Mouse (Mus musculus): ENCODE data around the gene Pi4ka. TPM values are rescaled to one million over a fixed set of nuclear protein-coding genes. Genes with fewer than 3 reads are reported as not detected.
A peak's percentile ranks its signal among the peaks of the same experiment; 100 is the strongest.

The Pi4ka gene
- 56.1 and 61.4 TPM in 2 replicates for polyA plus RNA-seq (2015; fragmentation: Nextera tagmentation; extraction: Ambion mirVana)

DNA sequence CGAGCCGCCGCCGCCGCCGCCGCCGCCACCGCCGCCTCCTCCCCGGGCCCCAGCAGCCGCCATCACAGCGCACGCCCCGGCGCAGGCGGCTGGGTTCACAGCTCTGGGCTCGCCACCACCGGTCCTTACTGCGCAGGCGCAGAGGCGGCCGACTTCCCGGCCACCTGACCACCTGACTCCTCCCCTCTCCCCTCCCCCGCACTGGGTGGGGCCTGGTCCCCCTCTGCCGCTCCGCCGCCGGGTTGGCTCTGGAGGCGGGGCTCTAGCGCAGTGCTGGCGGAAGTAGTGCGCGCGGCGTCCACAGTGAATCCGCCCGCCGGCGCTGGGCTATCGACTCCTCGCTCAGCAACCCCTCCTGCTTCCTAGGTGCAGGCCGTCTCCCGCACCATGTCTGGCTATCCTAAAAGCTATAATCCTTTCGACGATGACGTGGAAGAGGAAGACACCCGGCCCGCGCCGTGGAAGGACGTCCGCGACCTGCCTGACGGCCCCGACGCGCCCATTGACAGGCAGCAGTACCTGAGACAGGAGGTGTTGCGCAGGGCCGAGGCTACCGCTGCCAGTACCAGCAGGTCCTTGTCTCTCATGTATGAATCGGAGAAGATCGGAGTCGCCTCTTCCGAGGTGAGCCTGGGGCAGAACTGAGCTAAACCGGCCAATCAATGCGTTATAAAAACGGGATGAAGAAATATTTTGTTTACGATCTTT lies at the start of gene Pi4ka, which contains the start of gene Snap29:
Gene Pi4ka (minus strand): TSS at position 579 of the 708 bp plus-strand sequence.
Gene Snap29 (plus strand): TSS at position 251 of the 708 bp plus-strand sequence.
- Histone ChIP-seq H3K4me3 (peak within 1 kb of the TSS; percentile 62), H3K4me1 (replicated peaks) (peaks cover 42% of the 10 kb centered on the region), H3K9me3 (no peaks in the 10 kb centered on the region), H3K9ac (peak within 1 kb of the TSS; percentile 86), H3K27ac (replicated peaks) (peak within 1 kb of the TSS; percentile 88), H3K27me3 (no peaks in the 10 kb centered on the region), H3K36me3 (peaks cover 19% of the 10 kb centered on the region), H3K4me2 (peak within 1 kb of the TSS; percentile 80)
- whole genome bisulfite sequencing: under 1% methylated on average over 58 of the region's 69 CpGs
- ATAC-seq (ENCODE audit: low read depth): peak; percentile 98

DNA sequence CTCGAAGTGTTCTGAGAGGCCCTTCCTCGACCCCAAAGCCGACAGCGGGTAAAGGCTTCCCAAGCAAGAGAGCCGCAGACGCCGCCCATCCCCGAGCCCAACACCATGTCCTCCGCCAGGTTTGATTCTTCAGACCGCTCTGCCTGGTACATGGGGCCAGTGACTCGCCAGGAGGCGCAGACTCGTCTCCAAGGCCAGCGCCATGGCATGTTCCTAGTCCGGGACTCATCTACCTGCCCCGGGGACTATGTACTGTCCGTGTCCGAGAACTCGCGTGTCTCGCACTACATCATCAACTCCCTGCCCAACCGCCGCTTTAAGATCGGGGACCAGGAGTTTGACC lies 46.2 kb upstream of the Pi4ka start:
- WGBS: under 1% methylated on average over 24 of the region's 24 CpGs
- Histone ChIP-seq H3K36me3 (peaks cover 20% of the 10 kb centered on the region), H3K27me3 (no peaks in the 10 kb centered on the region), H3K9ac (peak overlapping the region; percentile 97), H3K4me2 (peak overlapping the region; percentile 87), H3K4me3 (peak overlapping the region; percentile 96), H3K4me1 (replicated peaks) (peaks cover 39% of the 10 kb centered on the region), H3K27ac (replicated peaks) (peak overlapping the region; percentile 98), H3K9me3 (no peaks in the 10 kb centered on the region)
- ATAC-seq (ENCODE audit: low read depth): peak; percentile 65

DNA sequence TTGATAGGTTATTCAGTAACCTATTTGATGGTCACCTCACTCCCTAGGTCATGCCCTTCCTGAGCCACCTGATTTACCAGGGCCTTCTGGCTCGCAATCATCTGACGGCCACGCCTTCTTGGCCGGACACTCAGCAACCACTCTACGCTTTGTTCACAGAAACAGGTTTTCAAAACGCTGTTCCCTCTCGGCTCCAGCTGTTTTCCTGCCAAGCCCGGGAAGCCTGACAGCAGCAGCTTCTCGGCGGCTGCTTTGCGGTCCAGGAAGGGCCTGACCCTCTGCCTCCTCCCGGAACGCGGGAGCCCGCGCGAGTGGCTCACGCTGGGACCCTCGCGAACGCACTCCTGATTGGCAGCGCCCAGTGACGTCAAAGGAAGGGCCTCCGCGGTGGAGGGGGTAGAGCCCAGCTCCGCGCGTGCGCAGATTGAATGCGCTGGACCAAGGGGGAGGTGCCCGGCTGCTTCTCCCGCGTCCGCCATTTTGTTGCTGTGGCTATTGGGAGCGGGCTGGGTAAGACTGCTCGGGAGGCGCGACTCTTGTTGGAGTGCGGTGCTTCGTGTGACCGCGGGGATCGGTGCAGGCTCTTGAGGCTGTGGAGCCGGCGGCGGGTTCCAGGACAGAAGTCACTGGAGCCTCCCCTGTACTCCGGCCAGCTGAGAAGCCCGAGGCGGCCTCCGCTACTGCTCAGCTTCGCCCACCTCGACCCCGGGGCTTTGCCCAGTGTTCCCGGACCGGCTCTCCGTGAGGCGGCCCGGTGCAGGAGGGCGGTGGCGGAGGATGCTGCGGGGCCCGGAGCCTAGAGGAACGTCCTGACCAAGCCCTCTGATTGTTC lies 45.6 kb upstream of the Pi4ka start, which contains the start of gene Crkl:
Gene Crkl (plus strand): TSS at position 447 of the 832 bp plus-strand sequence.
- WGBS: under 1% methylated on average over 63 of the region's 63 CpGs
- peak within 1 kb of the TSS; percentile 96 for H3K4me3 ChIP-seq
- H3K4me2 ChIP-seq: peak within 1 kb of the TSS; percentile 87
- H3K9me3 ChIP-seq: no peaks in the 10 kb centered on the region
- peak within 1 kb of the TSS; percentile 98 for H3K27ac ChIP-seq (replicated peaks)
- peaks cover 14% of the 10 kb centered on the region for H3K36me3 ChIP-seq
- peak within 1 kb of the TSS; percentile 97 for H3K9ac ChIP-seq
- ATAC-seq (ENCODE audit: low read depth): peak; percentile 95
- no peaks in the 10 kb centered on the region for H3K27me3 ChIP-seq
- H3K4me1 ChIP-seq (replicated peaks): peaks cover 33% of the 10 kb centered on the region

DNA sequence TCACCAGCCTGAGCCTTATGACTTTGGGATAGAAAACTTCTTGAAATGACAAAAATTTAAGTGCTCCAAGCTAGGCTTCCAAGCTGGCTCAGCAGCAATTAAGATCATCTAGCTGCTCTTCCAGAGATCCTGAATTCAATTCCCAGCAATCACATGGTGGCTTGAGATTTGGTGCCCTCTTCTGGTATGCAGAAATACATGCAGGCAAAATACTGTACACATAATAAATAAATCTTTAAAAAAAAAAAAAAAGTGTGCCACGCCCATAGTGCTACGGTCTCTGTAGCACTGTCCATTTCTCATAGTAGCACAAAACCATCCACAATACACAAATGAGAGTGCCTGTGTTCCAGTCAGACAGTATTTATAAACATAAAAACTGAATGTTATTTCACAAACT lies 26.5 kb upstream of the Pi4ka start:
- H3K27me3 ChIP-seq: no peaks in the 10 kb centered on the region
- H3K27ac ChIP-seq (replicated peaks): no peak overlapping the region
- no peak for ATAC-seq (ENCODE audit: low read depth)
- no peak overlapping the region for H3K4me3 ChIP-seq
- peaks cover 34% of the 10 kb centered on the region for H3K36me3 ChIP-seq
- H3K9ac ChIP-seq: no peak overlapping the region
- no peaks in the 10 kb centered on the region for H3K9me3 ChIP-seq
- 74% methylated on average over 2 of the region's 2 CpGs for WGBS
- no peak overlapping the region for H3K4me2 ChIP-seq
- no peaks in the 10 kb centered on the region for H3K4me1 ChIP-seq (replicated peaks)

DNA sequence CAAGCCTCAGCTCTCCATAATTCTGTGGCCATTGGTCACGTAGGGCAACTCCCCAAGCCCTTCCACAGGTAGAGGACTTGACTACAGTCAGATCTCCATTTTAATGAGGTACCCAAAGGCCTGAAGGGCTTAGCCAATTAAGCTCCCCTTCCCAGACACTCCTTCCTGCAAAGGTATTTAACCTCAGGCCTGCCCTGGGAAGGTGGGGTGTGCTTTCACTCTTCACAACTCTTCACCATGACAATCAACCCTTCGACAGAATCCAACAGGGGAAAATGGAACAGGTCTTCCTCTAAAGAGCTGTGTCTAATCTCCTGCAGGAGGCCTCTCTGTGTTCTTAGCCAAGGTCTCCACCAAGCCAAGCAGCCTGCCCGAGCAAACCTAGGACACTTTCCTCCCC lies 16.9 kb upstream of the Pi4ka start:
- peaks cover 70% of the 10 kb centered on the region for H3K36me3 ChIP-seq
- H3K27ac ChIP-seq (replicated peaks): no peak overlapping the region
- no peaks in the 10 kb centered on the region for H3K27me3 ChIP-seq
- ATAC-seq (ENCODE audit: low read depth): no peak
- no peak overlapping the region for H3K9ac ChIP-seq
- no peak overlapping the region for H3K4me3 ChIP-seq
- H3K9me3 ChIP-seq: no peaks in the 10 kb centered on the region
- 78% methylated on average over 3 of the region's 3 CpGs for WGBS
- H3K4me1 ChIP-seq (replicated peaks): no peaks in the 10 kb centered on the region
- no peak overlapping the region for H3K4me2 ChIP-seq

DNA sequence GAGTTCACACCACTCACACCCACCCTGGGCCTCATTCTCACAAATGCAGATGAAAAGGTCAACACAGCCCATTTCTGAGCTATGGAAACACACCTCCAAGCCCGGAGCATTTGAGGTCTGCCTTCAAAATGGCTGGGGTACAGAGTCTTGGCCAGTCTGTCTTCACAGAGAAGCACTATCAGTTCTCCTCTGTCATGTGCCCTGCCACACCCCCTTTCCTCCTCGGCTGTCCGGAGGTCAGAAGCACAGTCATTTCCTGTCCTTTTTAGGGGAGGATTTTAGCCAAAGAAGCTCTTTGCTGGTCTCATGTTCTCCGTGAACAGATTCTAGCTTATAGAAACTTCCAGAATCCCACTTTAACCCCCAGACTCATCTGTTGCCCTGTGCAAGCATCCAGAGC lies 4.1 kb upstream of the Pi4ka start:
- no peak overlapping the region for H3K27ac ChIP-seq (replicated peaks)
- H3K4me2 ChIP-seq: no peak overlapping the region
- no peak overlapping the region for H3K9ac ChIP-seq
- WGBS: 73% methylated on average over 4 of the region's 4 CpGs
- ATAC-seq (ENCODE audit: low read depth): no peak
- no peaks in the 10 kb centered on the region for H3K27me3 ChIP-seq
- peaks cover 9% of the 10 kb centered on the region; the same call in 1 of the 2 replicates for H3K36me3 ChIP-seq
- H3K9me3 ChIP-seq: no peaks in the 10 kb centered on the region
- H3K4me3 ChIP-seq: no peak overlapping the region
- H3K4me1 ChIP-seq (replicated peaks): peaks cover 18% of the 10 kb centered on the region

DNA sequence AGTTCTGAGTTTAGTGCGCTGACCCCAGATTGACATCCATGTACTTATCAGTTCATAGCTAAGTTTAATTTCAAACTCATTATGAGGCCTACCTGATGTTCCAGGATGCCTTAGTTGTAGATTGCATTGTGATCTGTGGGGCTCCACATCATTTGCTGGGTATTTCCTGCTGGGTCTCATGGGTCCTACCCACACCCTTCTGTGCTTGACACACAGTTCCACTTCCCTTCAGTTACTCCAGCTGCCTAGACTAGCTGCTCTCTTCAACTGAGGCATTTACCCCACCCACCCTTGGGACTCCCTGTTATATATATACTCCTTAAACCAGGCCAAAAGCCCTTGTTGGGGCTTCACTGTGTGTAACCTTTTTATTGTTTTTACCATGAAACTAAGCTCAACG lies 2.9 kb upstream of the Pi4ka start:
- Histone ChIP-seq H3K4me3 (no peak overlapping the region), H3K36me3 (peaks cover 9% of the 10 kb centered on the region; the same call in 1 of the 2 replicates), H3K9ac (no peak overlapping the region), H3K4me2 (no peak overlapping the region), H3K9me3 (no peaks in the 10 kb centered on the region), H3K4me1 (replicated peaks) (peaks cover 29% of the 10 kb centered on the region), H3K27ac (replicated peaks) (no peak overlapping the region), H3K27me3 (no peaks in the 10 kb centered on the region)
- WGBS: 92% methylated on average over 2 of the region's 2 CpGs
- ATAC-seq (ENCODE audit: low read depth): no peak

DNA sequence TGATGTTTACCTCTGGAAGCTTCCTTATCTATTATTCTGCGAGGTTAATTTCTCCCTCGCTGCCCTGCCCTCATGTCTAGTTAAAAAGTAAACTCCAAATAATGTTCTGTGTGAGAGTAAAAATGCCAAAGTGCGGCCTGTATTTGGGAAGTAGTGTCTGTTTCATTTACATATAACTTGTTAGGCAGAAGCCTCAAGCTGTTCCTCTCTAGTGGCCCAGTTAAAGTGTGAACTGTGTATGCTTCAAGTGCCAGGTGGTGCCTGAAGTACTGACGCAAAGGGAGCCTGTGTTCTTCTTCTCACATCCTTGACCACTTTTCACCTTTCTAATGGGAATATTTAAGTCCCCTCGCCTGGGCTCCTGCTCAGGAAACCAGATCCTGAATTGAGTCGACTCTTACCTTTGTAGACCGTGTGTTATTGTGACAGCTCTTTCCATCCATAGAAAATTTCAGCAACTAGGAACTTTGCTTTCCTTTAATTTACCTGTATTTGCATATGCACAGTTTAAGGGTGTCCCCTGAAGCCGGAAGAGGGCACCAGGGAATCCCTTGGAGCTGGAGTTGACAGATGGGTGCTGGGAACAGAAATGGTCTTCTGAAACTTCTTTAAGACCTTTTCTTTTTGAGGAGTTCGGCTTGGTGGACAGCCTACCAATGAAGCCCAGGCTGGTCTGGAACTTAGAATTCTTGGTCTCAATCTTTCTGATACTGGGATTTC lies 558 bp upstream of the Pi4ka start:
- peaks cover 19% of the 10 kb centered on the region for H3K36me3 ChIP-seq
- peak overlapping the region; percentile 73 for H3K9ac ChIP-seq
- no peaks in the 10 kb centered on the region for H3K9me3 ChIP-seq
- no peak overlapping the region for H3K27ac ChIP-seq (replicated peaks)
- H3K4me1 ChIP-seq (replicated peaks): peaks cover 35% of the 10 kb centered on the region
- 42% methylated on average over 9 of the region's 9 CpGs for WGBS
- peak overlapping the region; percentile 65 for H3K4me2 ChIP-seq
- no peaks in the 10 kb centered on the region for H3K27me3 ChIP-seq
- H3K4me3 ChIP-seq: peak overlapping the region; percentile 62
- ATAC-seq (ENCODE audit: low read depth): no peak

DNA sequence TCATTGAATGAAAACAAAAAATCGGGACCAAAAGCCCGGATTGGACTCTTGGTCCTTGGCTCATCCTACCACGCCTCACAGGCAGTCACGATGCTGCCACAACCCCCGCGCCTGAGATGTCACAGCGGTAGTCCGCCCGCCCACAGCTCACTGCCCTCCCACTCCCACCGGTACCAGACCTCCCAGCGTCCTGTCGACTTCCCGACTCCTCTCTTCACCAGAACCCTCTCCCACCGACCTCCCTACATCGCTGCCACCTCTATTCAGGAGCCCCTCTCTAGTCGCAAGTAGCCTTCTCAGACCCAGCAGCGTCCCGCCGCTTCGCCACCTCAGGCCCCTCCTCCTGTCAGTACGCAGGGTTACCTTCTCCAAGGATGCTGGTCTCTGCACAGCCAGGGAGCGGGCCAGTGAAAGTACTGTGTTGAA lies 830 bp downstream of the Pi4ka start:
- no peaks in the 10 kb centered on the region for H3K27me3 ChIP-seq
- WGBS: 0% methylated on average over 22 of the region's 22 CpGs
- H3K4me1 ChIP-seq (replicated peaks): peaks cover 47% of the 10 kb centered on the region

DNA sequence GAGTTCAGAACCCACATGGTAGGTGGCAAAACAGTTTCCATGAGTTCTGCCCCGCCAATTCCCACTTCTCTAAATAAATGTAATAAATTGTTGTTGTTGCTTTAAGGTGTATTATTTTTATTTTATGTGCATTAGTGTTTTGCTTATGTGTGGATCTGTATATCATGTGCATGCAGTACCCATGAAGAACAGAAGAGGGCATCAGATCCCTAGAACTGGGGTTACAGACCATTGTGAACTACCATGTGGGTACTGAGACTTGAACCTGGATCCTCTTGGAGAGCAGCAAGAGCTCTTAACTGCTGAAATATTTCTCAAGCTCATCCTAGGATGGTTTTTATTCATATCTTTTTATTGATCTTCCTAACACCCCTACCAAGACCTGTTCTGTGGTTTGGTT lies 3.3 kb downstream of the Pi4ka start:
- no peak overlapping the region for H3K4me2 ChIP-seq
- ATAC-seq (ENCODE audit: low read depth): no peak
- H3K27me3 ChIP-seq: no peaks in the 10 kb centered on the region
- no peak overlapping the region for H3K4me3 ChIP-seq
- H3K9ac ChIP-seq: no peak overlapping the region
- peaks cover 46% of the 10 kb centered on the region for H3K4me1 ChIP-seq (replicated peaks)
- whole genome bisulfite sequencing: 73% methylated on average over 1 of the region's 1 CpGs
- H3K36me3 ChIP-seq: peaks cover 10% of the 10 kb centered on the region
- H3K27ac ChIP-seq (replicated peaks): no peak overlapping the region
- no peaks in the 10 kb centered on the region for H3K9me3 ChIP-seq

More for the DNA sequence above, 830 bp downstream of the Pi4ka start:
- peak; percentile 89 for ATAC-seq (ENCODE audit: low read depth)
- peaks cover 16% of the 10 kb centered on the region for H3K36me3 ChIP-seq
- H3K27ac ChIP-seq (replicated peaks): peak overlapping the region; percentile 88
- peak overlapping the region; percentile 62 for H3K4me3 ChIP-seq
- peak overlapping the region; percentile 80 for H3K4me2 ChIP-seq
- H3K9ac ChIP-seq: peak overlapping the region; percentile 86
- no peaks in the 10 kb centered on the region for H3K9me3 ChIP-seq

DNA sequence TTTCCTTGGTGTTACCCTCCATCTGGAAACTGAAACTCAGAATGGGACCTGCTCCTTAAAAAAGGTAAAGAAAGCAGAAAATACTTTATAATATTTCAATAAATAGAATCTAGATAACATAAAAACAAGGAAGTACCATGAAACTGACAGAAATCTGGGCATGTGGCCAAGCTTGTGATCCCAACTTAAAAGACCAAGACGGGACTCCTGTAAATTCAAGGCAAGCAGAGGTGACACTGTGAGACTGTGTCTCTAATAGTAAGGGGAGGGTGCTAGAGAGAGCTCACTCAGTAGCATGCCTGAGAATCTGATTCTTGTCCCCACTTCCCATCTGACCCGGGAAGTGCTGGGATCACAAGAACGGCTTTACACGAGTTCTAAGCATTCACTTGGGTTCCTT lies 13.3 kb downstream of the Pi4ka start:
- H3K9me3 ChIP-seq: 0 out of 2 replicates have a peak, but pooled peaks cover 7% of the 10 kb centered on the region
- peaks cover 22% of the 10 kb centered on the region for H3K36me3 ChIP-seq
- H3K9ac ChIP-seq: no peak overlapping the region
- no peaks in the 10 kb centered on the region for H3K4me1 ChIP-seq (replicated peaks)
- no peak overlapping the region for H3K4me3 ChIP-seq
- 73% methylated on average over 4 of the region's 4 CpGs for WGBS
- H3K27ac ChIP-seq (replicated peaks): no peak overlapping the region
- no peak for ATAC-seq (ENCODE audit: low read depth)
- no peak overlapping the region for H3K4me2 ChIP-seq
- H3K27me3 ChIP-seq: no peaks in the 10 kb centered on the region

Data from neural tube, embryonic 13.5 days (tissue).